Mouse (Mus musculus): ENCODE measurements around the gene Itprid2.
"Not testable (repeated sequence)": the region's sequence is repeated elsewhere in the genome, so short reads cannot be mapped to it uniquely, and the experiment has no call there.

The Itprid2 gene

DNA sequence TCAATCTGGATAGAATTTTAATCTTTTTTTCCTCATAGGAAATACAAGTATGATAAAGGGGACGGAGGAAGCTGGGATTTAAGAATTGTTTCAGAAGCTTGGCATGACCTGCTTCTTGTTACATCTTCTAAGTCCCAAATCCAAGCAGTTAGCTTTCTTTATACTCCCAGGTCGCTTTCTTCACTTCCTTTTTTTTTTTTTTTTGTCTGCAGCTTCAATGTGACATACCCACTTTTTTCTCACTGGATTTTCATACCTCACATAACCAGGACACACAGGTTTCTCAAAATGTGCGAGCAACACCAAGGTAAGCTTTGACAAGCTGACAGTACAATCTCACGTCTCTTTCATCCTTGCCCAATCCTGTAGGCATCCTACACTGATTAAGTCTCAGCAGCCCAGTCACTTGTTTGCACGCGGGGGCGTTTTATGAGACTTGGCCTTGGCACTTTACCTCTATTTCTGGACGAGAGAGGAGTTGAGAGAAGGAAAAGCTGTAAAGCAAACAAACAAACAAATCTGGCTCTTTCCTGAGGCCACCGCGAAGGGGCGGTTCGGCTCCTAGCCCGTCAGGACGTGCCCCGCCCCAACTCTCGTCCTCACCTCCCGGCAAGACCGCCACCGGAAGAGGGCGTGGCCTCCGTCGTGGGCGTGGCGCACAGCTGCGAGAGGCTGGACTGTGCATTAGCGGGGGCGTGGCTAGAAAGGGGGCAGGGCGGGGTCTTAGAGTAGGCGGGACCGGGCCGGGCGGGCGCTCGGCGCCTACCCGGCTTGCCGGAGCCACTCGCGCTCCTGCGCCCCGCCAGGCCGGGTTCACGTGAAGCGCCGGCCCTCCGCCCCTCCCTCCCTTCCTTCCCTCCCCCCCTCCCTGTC is at the start of gene Itprid2:
Gene Itprid2, plus strand, starts transcription at position 825 of the 873 bp plus-strand sequence.
- DNase-seq (ENCODE audit: low spot score), result peak; percentile 97

DNA sequence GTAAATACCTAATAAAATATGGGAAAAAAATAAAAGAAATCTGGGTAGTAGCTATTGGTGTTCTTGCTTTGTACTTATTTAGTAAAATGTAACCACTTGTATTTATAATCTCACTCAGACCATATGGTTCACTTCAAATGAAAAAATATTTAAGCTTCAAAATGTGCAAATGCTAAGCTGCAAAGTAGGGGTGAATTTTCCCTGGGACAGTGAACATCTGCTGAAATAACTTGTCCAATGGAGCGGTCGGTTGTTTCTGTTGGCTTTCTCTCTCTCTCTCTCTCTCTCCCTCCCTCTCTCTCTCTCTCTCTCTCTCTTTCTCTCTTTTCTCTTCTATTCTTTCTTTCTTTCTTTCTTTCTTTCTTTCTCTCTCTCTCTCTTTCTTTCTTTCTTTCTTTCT is 39.0 kb upstream of the Itprid2 start:
- no peak for DNase-seq (ENCODE audit: low spot score)

DNA sequence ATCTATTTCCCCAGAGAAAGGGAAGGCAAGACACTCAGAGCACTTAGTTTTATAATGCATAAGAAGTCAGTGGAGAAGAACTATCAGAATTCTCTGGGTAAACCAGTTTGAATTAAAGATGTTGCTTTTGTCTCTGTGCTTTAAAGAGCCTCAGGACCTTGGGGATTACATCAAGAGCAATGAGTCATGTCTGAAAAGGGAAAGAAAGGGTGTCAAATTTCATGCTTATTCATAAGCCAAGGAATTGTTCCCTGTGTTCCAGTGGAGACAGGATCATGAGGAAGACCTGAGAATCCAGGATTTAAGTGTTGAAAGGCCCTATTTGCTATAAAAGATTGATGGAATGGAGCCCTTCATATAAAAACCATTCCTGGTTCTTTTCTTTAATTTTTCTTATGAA is 38.1 kb upstream of the Itprid2 start:
- DNase-seq (ENCODE audit: low spot score), result no peak

DNA sequence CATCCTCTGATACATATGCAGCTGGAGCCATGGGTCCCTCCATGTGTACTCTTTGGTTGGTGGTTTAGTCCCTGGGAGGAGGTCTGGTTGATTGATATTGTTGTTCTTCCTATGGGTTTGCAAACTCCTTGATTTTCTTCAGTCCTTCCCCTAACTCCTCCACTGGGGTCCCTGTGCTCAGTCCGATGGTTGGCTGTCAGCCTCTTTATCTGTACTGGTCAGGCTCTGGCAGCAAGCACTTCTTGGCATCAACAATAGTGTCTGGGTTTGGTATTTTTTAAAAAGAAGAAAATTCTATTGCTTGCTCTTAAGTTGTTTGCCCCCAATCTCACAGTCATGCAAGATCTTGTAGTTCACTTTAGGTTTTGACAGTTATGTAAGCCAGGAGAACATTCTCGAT is 34.0 kb upstream of the Itprid2 start:
- not testable (repeated sequence) for DNase-seq (ENCODE audit: low spot score)

DNA sequence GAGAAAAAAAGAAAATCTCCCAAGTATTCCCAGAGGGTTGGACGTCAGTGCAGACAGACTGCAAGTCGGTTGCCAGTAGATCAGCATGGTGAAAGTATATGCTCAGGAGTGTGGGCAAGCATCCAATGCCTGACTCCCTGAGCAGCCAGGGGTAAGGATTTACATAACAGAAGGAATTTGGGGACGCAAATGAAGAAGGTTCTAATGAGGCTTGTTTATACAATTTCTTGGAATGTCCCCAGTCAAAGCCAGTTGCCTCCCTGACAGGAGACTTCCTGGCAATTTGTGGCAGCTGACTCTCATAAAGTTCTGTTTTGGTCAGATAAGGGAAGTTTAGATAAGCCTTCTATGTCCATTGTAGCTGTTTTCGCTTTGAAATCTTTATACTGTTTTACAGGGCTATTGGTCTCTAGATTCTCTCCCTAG is 33.4 kb upstream of the Itprid2 start:
- no peak for DNase-seq (ENCODE audit: low spot score)

DNA sequence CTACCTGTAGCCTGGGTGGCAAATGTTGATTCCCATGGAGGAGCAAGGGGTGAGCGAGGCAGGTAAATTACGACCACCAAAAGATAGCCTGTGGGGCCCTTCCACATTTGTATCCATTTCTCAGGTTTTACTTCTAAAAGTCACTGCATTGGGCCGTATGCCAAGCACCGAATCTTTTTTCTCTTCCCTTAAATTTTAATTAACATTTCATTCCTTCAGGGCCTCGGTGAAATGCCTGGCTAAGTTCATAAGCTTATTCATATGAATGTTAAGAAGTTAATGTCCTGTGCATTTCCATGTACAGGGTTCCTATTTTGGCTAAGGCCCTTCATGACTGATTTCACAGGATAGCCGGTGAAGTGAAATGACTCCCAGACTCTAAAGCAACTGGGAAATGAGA is 32.8 kb upstream of the Itprid2 start:
- DNase-seq (ENCODE audit: low spot score), result no peak

DNA sequence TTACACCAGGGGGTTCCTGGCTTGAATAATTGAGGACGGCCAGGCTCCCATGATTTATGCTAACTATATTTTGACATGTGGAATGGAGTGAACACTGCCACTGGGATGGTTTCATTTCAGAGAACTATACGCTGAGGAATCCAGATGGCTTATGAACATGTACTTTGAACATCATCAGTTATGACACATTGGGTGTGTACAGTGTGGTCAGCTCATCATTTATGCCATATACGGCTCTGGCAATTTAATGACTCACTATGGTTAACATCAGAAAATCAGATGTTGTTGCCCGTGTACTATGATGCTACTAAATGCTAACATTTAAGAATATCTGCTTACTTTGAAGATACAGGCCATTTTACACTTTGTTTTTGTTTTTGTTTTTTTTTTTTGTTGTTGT is 31.8 kb upstream of the Itprid2 start:
- DNase-seq (ENCODE audit: low spot score), result no peak

DNA sequence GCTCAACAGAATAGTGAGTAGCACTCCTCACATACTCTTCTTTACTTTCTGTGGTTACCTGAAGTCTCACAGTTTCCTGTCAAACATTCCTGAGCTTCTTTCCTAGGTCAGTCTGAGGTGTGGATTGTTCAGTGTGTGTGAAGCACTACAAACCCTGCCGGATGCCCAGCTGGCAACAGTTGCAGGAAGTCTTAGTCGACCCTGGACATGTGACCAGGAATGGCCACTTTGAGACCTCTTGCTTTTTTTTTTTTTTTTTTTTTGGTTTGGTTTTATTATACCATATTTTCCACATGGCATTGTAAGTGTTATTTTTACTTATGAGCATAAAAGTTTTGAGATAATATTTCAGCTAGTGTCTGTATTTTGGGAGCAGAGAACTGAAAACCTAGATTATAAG is 29.1 kb upstream of the Itprid2 start:
- no peak for DNase-seq (ENCODE audit: low spot score)

DNA sequence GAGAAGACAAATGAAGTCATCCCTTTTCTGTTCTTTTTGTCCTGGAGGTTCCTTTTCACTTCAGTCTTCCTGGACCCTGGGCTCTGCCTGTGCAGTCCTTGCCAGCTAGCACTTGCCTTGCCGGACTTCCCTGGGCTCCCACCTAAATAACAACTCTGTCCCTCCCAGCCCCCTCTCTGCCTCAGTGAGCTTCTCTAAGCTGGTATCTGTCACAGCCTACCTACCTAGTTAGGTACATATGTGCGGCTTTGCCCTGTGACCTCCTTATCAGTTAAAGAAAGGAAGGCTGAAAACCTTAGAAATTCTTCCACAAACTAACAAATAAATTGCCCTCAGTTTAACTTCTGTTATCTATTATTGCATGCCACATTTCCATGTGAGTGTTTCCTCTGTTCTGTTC is 28.0 kb upstream of the Itprid2 start:
- DNase-seq (ENCODE audit: low spot score), result no peak

DNA sequence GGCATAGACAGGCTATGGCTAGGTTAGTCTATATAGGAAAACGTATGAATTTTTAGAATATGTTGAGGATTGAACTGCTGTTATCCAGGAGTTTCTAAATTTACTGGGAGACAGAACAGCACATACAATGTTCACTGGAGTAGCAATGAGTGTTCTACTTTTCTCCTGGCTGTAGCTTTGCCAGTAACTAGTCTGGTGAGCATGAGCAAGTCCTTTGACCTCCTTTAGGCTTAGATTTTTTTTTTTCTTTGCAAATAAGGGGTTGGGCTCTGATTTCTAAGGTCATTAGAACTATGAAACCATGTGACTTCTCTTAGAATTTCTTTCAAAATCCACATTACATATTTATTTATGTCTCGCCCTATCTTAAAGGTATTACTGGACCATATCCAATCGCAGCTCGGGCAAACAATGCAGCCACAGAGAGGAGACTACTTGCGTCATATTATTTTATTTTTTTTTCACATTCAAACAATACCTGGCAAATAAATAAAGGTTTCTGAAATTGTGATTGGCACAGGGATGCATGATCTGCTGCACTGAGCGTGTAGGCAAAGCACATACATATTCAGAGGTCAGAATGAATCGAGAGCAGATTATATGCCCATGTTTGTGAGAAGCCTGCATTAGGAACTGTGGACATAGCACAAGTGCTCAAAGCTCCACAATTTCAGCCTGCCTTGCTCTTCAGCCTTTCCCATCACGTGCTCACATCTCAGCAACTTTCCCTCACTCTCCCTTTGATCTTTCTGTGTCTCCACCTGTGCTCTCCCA is 26.7 kb upstream of the Itprid2 start:
- no peak for DNase-seq (ENCODE audit: low spot score)

DNA sequence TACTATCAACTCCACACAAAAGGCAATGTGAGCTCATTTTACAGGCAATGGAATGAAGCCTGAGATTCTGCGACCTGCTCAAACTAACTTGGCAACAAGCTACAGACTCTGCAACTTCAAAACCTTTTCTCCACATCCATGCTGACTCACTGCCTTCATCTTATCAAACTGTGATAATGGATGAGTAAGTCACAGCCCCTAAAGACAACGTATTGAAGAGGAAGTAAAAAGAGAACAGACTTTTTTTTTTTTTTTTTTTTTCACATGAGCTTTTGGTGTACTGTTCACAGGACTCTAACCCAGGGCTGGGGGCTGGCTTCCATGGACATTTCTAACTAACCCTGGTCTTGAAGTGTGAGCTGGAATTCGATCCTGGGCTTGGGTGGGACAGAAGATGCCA is 24.3 kb upstream of the Itprid2 start:
- DNase-seq (ENCODE audit: low spot score), result no peak

DNA sequence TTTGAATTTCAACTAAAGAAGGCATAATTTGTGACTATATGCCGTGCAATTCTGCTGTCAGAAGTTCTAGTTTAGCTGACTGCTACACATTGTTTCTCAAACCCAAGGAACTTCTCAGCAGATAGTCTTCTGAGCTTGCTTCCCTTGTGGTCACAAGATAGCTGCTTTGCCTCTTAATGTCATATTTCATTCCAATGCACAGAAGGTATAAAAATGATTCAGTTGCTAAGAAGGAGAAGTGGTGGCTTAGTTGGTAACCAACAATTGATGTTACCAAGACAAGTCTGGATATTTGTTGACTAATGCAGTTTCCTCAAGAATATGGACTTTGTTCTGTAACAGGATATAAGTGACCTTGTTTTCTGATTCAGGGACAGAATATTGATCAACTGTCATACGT is 17.0 kb upstream of the Itprid2 start:
- DNase-seq (ENCODE audit: low spot score), result no peak

DNA sequence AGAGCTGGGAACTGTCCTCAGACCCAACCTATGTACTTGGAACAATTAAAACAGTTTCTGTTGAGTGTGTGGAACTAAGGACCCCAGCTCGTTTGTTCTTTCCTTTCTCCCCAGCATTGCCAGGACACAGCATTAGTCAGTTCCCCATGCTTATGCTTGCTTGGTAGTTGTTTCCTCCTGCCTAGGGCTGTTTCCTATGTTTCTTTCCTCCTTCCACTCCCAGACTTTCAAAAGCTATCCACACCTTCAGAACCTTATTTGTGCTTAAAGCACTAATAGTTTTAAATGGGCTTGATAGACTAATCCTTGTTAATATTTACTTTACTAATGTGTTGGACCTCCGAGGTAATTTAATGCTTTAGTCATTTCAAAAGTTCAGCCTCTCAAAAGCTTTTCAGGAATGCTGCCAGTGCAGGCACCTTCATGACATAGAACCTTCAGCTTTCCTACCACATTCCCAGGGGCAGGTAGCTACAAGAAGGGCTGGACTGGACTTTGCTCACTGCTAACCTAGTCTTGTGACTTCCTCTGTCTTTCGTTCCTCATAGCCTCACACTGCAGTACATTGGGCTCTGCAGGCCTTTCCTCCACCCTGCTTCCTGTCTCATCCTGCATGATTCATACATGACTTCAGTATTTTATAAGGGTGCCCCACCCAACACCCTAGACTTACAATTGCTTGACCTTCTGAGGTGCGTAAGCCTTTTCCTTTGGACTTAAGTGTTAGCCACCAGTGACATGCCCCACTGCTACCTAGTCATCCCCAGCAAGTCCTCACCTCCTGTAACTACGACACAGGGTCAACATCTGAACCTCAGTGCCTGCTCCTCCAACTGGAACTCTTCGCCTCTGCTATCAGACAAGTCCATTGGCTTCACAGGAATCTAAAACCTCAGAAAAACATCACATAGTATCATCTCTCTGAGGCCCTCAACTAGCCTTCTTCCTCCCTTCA is 16.3 kb upstream of the Itprid2 start:
- DNase-seq (ENCODE audit: low spot score), result no peak

DNA sequence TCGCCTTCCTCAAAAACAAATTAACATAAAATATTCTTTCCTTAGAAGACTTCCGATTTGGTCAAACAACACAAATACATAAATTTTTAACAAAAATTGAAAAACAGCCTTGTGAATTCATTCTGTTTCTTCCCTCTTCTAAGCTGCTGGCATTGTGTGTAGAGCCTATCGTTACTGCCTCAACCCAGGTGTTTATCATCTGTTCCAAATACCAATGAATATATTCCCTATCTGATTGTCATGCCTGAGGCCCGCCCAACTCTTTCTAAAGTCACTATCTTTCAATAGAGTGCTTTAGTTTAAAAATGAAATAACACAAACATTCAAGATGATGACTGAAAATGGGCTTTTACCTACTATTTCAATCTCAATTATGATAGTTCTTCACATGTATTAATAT is 11.9 kb upstream of the Itprid2 start:
- no peak for DNase-seq (ENCODE audit: low spot score)

DNA sequence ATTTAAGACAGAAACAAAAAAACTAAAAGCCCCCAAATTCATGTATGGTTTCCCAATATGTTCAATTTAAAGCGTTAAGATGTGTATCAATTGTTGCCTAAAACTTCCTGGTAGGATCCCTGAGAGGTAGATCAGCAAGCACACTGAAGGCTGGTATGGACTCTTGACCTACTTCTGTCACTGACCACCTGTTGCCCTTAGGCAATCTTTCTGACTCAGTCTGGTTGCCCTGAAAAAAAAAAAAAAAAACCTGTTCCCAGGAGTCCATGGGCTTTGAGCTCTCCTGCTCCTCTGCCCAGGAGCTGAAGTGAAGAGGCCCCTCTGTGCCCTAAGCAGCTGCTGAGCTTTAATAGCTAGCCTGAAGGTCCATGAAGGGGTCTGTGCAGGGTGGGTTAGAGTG is 7.5 kb upstream of the Itprid2 start:
- DNase-seq (ENCODE audit: low spot score), result no peak

DNA sequence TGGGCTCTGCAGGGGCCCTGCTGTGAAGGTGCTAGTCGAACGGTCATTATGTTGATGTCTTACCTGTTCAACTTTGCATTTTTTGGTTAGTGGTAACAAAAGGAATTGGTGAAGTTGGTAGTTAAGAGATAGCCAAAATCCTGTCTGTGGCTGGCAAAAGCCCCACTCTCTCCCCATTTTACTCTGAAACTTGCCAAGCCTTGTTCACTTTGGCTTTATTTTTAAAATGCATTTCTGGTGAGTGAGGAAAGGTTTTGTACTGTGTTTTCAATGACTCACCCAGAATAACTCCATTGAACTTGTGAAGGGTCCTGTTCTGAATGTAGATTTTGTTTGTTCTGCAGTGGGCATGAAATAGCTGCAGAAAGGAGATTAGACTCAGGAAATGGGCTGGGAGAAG is 4.9 kb upstream of the Itprid2 start:
- DNase-seq (ENCODE audit: low spot score), result no peak

DNA sequence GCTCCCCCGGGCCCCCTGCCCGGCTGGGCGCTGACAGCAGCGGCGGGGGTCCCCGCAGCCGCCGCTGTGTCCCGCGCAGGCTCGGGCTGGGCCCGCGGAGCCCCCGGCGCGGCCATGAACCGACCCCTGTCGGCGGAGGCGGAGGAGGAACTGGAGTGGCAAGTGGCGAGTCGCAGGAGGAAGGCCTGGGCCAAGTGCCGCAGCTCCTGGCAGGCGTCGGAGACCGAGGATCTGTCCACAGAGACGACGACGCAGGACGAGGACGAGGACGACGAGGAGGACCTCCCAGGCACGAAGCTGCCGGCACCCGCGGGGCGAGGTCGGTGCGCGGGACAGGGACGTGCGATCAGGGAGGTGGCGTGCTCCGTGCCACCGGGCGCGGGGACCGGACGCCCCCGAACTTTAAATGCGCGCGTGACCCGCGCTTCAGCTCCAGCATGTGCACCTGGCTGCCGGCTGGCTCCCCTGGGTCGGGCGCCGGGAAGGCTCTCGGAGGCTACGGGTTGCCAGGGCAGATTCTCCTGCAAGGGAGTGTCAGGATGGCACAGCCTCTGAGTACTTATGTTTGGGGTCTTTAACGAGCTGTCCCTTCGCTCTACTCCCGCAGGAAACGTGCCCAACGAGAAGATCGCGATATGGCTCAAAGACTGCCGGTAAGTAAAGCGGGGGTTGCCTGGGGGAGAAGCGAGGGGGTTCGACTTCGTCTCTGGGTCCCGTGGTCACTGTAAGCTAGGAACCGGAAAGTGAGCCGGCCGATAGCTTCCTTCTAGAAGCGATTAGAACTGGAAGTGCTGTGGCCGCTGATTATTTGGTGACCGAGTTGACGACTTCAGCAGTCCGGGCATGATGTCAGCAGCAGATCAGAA is 507 bp downstream of the Itprid2 start:
- peak; percentile 67 for DNase-seq (ENCODE audit: low spot score)

DNA sequence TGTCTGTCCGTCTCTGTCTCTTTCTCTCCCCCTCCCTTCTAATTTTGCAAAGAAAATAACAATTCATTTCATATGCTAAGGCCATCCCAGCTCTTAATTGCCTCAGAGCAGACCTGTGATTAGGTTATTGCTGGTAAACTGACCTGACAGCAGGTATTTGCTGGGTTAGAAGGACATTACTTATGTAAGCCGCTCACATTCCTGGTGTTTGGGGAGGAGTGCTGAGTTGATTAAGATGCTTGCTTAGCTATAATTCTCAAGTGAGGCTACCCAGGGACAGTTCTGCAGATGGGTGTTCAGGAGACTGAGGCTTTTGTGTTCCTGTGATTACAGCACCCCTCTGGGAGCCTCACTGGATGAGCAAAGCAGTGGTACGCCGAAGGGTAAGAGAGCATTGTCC is 3.8 kb downstream of the Itprid2 start:
- DNase-seq (ENCODE audit: low spot score), result no peak

DNA sequence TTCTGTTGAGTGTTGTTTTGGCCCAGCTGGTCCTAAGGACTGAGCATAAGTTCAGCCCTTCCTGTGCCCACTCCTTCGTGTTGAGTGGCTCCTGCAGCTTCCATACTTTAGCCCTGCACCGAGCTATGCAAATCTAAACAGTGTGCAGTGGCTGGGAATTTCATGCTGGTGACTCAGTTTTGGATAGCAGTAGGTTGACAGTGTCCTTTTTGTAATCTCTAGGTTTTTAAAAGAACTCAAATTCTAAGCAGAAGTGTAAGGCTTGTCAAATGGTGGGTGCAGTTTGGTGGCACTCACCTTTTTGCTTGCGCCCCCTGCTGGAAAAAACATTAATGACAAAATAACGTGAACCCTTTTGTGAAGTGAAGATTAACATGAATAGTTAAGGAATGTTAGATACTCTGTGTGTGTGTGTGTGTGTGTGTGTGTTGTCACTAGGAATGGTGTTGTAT is 11.1 kb downstream of the Itprid2 start:
- DNase-seq (ENCODE audit: low spot score), result peak; percentile 70

DNA sequence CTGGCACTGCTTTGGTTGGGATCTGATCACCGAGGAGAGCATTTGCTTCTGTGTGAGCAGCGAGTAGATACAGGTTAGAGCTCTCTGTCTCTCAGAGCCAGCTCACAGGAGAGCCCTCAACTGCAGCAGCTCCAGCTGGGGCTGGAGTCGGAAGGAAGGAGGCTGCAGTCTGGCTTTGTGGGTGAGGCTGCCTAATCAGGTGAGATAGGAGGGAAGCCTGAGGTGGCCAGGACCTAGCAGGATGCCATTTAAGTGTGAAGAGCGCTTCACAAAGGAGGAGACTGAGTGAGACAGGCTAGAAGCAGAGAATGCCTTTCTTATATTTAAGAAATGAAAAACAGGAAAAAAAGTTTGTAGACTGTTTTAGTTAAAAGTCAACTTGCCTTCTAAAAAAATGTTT is 11.9 kb downstream of the Itprid2 start:
- DNase-seq (ENCODE audit: low spot score), result no peak

DNA sequence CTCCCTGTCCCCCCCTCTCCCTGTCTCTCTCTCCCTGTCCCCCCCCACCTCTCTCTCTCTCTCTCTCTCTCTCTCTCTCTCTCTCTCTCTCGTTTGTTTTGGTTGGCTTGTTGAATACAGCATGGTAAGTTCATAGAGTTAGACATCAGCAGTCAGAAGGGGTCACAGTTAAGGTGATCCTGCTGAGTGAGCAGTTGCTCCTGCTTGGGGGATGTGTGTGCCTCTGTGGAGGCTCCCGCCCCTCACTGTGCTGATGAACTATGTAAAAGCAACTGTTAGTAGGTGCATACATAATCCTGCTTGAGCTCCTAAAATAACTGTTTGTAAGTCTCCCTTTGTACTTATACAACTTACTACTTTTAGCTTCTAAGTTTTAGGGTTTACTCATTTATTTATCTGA is 12.6 kb downstream of the Itprid2 start:
- no peak for DNase-seq (ENCODE audit: low spot score)
